Mouse (Mus musculus): ENCODE results near the gene Cish.

Cish gene

GRCm38 (mm10) chr9:107296016-107296040, at the start of gene Cish:
TSS of gene Cish (plus strand) at chr9:107296026.
- DNase-seq (ENCODE audit: low spot score): no peak

- no peak for DNase-seq (ENCODE audit: low spot score)
Observed at GRCm38 (mm10) chr9:107246170-107246569, 49.7 kb upstream of the Cish start.

DNA sequence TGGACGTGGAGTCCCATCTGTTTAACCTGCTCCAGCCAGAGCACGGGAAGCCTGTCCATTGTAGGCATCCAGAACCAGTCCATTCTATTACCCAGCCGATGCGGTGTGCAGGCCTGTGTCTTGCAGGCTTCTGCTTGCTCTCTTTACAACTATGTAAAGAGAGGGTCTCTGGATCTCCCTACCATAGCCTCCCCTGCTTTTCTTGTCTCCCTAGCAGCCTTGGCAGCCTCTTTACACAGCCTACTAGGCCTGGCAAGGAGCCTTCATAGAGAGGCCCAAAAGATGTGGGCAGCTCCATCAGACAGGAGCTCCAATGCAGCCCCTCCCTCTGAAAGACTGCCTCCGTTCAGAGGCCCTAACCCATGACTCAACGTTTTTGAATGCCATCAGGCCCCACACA, 46.7 kb upstream of the Cish start:
- DNase-seq (ENCODE audit: low spot score): no peak

GRCm38 (mm10) chr9:107250416-107251337, 45.1 kb upstream of the Cish start:
- no peak for DNase-seq (ENCODE audit: low spot score)

- DNase-seq (ENCODE audit: low spot score): no peak
Observed at GRCm38 (mm10) chr9:107252164-107252563, 43.7 kb upstream of the Cish start.

GRCm38 (mm10) chr9:107254476-107254875, 41.4 kb upstream of the Cish start:
- DNase-seq (ENCODE audit: low spot score): no peak

DNA sequence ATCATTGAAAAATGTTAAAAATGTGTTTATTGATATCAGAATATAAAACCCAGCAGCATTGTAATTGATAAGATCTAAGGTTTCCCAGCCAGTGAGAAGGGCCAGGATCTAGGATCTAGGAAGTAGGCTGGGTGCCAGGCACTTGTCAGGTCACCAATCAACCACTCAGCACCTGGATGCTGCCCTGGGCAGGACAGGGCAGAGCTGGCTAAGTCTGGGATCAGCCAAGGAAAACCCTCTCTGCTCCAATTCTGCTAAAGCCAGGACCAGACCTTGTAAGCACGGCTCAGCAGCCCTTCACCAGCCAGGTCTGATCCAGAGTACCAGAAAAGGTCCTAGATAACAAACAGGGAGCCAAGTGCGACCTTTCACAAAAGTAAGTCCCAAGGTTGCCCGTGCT, 40.9 kb upstream of the Cish start:
- no peak for DNase-seq (ENCODE audit: low spot score)

DNA sequence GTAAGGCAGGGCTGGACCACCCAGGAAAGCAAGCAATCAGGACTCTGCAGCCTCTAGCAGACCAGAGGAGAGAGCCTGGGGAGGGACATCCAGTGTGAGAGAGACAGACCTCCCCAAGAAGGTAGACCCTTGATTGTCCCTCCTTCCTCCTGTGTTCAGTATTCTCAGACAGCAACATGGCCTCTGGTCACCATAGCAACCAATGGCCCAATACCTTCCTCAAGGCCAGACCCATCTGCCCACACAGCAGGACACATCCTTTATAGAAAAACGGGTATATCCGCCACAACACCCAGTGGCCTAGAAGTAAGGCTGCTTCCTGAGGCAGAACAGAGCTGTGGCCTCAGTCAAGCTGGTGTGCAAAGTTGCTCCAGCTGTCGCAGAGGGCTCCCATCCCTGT, 40.2 kb upstream of the Cish start:
- no peak for DNase-seq (ENCODE audit: low spot score)

- DNase-seq (ENCODE audit: low spot score): no peak
Observed at GRCm38 (mm10) chr9:107259571-107259970, 36.3 kb upstream of the Cish start.

GRCm38 (mm10) chr9:107260429-107260828, 35.4 kb upstream of the Cish start:
- no peak for DNase-seq (ENCODE audit: low spot score)

- no peak for DNase-seq (ENCODE audit: low spot score)
Observed at GRCm38 (mm10) chr9:107260836-107261235, 35.0 kb upstream of the Cish start.

- DNase-seq (ENCODE audit: low spot score): no peak
Observed at GRCm38 (mm10) chr9:107261792-107262191, 34.0 kb upstream of the Cish start.

GRCm38 (mm10) chr9:107262375-107262774, 33.5 kb upstream of the Cish start:
- no peak for DNase-seq (ENCODE audit: low spot score)

- no peak for DNase-seq (ENCODE audit: low spot score)
Observed at GRCm38 (mm10) chr9:107263912-107264311, 31.9 kb upstream of the Cish start.

- DNase-seq (ENCODE audit: low spot score): no peak
Observed at GRCm38 (mm10) chr9:107264731-107265130, 31.1 kb upstream of the Cish start.

DNA sequence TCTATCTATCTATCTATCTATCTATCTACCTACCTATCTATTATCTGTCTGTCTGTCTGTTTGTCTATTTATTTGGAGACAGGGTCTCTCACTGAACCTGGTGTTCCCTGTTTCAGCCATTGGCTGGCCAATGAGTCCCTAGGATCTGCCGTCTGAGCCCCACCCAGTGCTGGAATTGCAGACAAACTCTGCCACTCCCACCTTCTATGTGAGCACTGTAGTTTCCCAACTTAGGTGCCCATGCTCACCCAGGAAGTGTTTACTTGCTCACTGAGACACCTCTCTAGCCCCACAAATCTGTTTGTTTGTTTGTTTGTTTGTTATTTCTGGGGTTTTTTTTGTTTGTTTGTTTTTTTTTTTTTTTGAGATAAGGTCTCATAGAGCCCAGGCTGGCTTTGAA, 28.8 kb upstream of the Cish start:
- DNase-seq (ENCODE audit: low spot score): no peak

DNA sequence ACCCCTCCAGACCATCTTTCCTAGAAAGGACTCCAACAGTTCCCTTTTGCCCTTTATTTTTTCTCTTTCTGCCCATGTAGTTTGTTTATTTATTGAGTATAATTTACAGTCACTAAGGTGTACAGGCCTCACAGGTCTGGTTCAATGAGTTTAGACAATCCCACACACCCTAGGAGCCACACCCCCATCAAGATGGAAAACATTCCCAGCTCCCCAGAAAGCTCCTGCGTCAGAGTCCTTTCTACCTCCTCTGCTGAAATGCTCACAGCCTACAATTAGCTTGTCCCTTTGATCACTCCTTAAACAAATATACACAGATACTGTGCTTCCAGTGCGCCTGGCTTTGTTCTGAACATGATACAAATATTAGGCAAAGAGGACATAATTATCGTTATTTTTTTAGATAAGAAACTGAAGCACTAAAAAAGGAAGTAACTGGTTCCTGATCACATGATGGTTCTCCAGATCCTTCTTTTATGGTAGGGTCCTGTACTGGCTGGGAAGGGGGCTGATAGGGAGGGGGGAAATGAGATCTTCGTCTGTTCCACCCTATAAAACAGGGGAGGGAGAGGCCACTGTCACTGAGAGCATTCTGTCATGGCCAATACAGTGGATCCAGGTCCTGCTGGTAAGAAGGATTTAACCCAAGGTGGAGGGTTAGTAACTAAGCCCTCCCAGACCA, 28.0 kb upstream of the Cish start:
- DNase-seq (ENCODE audit: low spot score): no peak

GRCm38 (mm10) chr9:107269772-107270171, 26.1 kb upstream of the Cish start:
- no peak for DNase-seq (ENCODE audit: low spot score)

- no peak for DNase-seq (ENCODE audit: low spot score)
Observed at GRCm38 (mm10) chr9:107271177-107271938, 24.5 kb upstream of the Cish start.

- no peak for DNase-seq (ENCODE audit: low spot score)
Observed at GRCm38 (mm10) chr9:107272284-107272683, 23.5 kb upstream of the Cish start.

DNA sequence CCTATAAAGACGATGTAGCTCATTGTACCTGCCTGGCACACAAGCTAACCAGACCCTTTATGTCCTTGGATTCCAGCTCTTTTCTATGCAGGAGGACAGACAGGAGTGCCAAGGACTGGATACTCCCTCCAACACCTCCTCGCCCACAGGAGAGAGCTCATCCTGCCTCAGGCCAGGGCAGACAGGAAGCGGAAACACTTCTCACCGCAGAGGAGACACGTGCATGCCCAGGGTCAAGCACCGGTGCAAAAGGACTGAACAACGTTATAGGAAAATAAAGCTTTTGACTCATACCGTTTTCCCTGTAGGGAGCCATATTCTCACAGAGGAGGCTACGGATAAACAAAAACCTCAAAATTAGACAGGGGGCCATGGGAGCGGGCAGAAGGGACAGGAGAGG, 22.6 kb upstream of the Cish start:
- no peak for DNase-seq (ENCODE audit: low spot score)

DNA sequence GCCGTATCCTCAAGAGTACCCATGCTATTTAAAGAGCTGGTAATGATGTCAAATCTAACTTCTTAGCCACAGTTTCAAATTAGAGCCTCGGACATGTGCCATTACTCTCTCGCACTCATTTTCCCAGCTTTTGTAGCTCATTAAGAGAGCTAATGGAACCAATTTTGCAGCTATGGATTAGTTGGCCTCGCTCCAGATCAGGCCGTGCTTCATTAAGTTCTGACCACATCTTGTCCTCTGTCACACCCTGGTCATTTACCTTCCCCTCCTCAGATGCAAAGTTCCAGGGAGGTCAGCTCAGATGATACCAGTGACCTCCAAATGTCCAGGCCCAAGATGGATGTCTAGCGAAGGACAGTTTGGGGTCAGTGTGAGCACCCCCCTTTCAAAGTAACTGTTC, 21.1 kb upstream of the Cish start:
- DNase-seq (ENCODE audit: low spot score): no peak

- DNase-seq (ENCODE audit: low spot score): no peak
Observed at GRCm38 (mm10) chr9:107275710-107276109, 20.1 kb upstream of the Cish start.

Measured in yolk sac, embryonic 10.5 days (tissue).